Mouse (Mus musculus): ENCODE data around the gene Cmya5. TPM values are rescaled to one million over a fixed set of nuclear protein-coding genes. Genes with fewer than 3 reads are reported as not detected.

Cmya5 gene
- polyA plus RNA-seq, 1 experiment from 2014 or later, result 3.5 TPM

- 71% methylated on average over 4 of the region's 4 CpGs for WGBS
- DNase-seq (ENCODE audit: low spot score) (no peak), ATAC-seq (ENCODE audit: low read depth) (no peak)
- no peak overlapping the region for H3K9ac ChIP-seq (ENCODE audit: low read depth, low read length)
- no peak overlapping the region for H3K27ac ChIP-seq (replicated peaks; ENCODE audit: low read depth, low read length)
- no peaks in the 10 kb centered on the region for H3K4me1 ChIP-seq (ENCODE audit: control insufficient read depth, insufficient read depth, low read length)
- no peak overlapping the region for H3K4me3 ChIP-seq (ENCODE audit: low read depth, low read length)
- no peaks in the 10 kb centered on the region; the same call in 1 of the 2 replicates for H3K27me3 ChIP-seq (replicated peaks; ENCODE audit: control insufficient read depth, insufficient read depth, low read length)
- H3K36me3 ChIP-seq (ENCODE audit: control insufficient read depth, insufficient read depth, low read length), result no peaks in the 10 kb centered on the region
- H3K4me2 ChIP-seq (ENCODE audit: low read depth, low read length), result no peak overlapping the region
- H3K9me3 ChIP-seq (ENCODE audit: control insufficient read depth, low read length), result no peaks in the 10 kb centered on the region
Measured at GRCm38 (mm10) chr13:93006347-93006746, 138.2 kb downstream of the Cmya5 start.

- Histone ChIP-seq H3K9ac (ENCODE audit: low read depth, low read length) (no peak overlapping the region), H3K27ac (replicated peaks; ENCODE audit: low read depth, low read length) (no peak overlapping the region), H3K4me1 (ENCODE audit: control insufficient read depth, insufficient read depth, low read length) (no peaks in the 10 kb centered on the region), H3K27me3 (replicated peaks; ENCODE audit: control insufficient read depth, insufficient read depth, low read length) (no peaks in the 10 kb centered on the region; the same call in 1 of the 2 replicates), H3K36me3 (ENCODE audit: control insufficient read depth, insufficient read depth, low read length) (no peaks in the 10 kb centered on the region), H3K9me3 (ENCODE audit: control insufficient read depth, low read length) (no peaks in the 10 kb centered on the region), H3K4me3 (ENCODE audit: low read depth, low read length) (no peak overlapping the region), H3K4me2 (ENCODE audit: low read depth, low read length) (no peak overlapping the region)
- no peak for ATAC-seq (ENCODE audit: low read depth)
- WGBS, result 66% methylated on average over 6 of the region's 6 CpGs
- DNase-seq (ENCODE audit: low spot score), result no peak
Measured at GRCm38 (mm10) chr13:93004003-93004402, 140.5 kb downstream of the Cmya5 start.

DNA sequence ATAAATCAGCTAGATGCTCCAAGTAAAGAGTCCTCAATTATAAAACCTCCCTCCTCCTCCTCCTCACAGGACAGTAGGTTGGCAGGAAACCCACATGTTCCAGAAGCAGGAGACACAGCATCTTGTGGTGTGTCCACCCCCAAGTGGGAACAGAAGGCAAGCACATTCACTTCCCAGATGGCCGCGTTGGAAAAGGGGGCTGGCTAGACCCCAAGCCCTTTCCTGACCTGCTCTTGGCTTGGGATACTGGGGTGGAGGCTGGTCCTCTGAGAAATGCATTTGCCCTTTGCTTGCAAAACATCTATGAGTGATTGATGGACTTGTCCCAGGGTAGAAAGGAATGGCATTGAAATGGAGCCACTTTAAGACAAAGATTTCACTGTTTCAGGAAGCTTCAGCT, 142.1 kb downstream of the Cmya5 start:
- no peak overlapping the region for H3K4me2 ChIP-seq (ENCODE audit: low read depth, low read length)
- H3K4me1 ChIP-seq (ENCODE audit: control insufficient read depth, insufficient read depth, low read length), result no peaks in the 10 kb centered on the region
- H3K9me3 ChIP-seq (ENCODE audit: control insufficient read depth, low read length), result no peaks in the 10 kb centered on the region
- no peak overlapping the region for H3K27ac ChIP-seq (replicated peaks; ENCODE audit: low read depth, low read length)
- no peak overlapping the region for H3K4me3 ChIP-seq (ENCODE audit: low read depth, low read length)
- no peaks in the 10 kb centered on the region for H3K36me3 ChIP-seq (ENCODE audit: control insufficient read depth, insufficient read depth, low read length)
- H3K27me3 ChIP-seq (replicated peaks; ENCODE audit: control insufficient read depth, insufficient read depth, low read length), result no peaks in the 10 kb centered on the region; the same call in 1 of the 2 replicates
- DNase-seq (ENCODE audit: low spot score), result no peak
- H3K9ac ChIP-seq (ENCODE audit: low read depth, low read length), result no peak overlapping the region
- 56% methylated on average over 2 of the region's 2 CpGs for WGBS
- ATAC-seq (ENCODE audit: low read depth), result no peak

DNA sequence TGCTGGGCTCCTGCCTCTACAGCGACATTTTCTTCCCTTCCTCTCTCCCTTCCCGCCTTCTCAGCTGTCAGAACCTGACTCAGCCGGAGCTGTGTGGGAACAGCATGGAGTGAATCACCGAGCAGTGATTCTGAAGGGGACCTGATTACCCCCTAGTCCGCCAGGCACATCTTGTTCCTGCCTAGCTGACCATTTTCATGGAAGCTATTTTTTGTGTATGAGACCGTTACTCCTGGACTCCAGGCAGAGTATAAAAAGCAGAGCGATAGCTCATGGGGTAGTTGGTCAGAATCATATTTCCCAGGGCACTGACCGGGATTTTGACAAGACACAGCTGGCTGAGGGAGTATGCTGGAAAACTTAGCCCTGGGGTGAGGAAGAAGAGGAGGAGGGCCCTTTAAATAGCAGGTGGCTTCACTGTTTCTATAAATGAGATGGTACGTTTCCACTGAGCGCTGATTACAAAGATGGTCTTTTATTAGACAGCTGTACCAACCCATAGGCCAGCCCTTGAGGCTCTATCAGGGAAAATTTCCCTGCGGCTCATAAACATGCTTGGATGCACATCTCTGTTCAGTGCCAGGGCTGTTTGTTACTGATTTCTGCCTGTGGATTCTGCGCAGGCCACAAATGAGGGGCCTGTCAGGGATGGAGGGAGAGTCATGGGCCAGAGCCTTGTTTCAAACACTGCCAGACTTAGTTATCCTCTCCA, 143.7 kb downstream of the Cmya5 start:
- peak; percentile 17 for DNase-seq (ENCODE audit: low spot score)
- Histone ChIP-seq H3K27ac (replicated peaks; ENCODE audit: low read depth, low read length) (no peak overlapping the region), H3K4me3 (ENCODE audit: low read depth, low read length) (no peak overlapping the region), H3K4me2 (ENCODE audit: low read depth, low read length) (no peak overlapping the region), H3K36me3 (ENCODE audit: control insufficient read depth, insufficient read depth, low read length) (no peaks in the 10 kb centered on the region), H3K4me1 (ENCODE audit: control insufficient read depth, insufficient read depth, low read length) (no peaks in the 10 kb centered on the region), H3K9me3 (ENCODE audit: control insufficient read depth, low read length) (no peaks in the 10 kb centered on the region), H3K9ac (ENCODE audit: low read depth, low read length) (no peak overlapping the region), H3K27me3 (replicated peaks; ENCODE audit: control insufficient read depth, insufficient read depth, low read length) (no peaks in the 10 kb centered on the region; the same call in 1 of the 2 replicates)
- ATAC-seq (ENCODE audit: low read depth), result peak; percentile 44; the same call in 1 of the 2 replicates
- 68% methylated on average over 12 of the region's 12 CpGs for WGBS

DNA sequence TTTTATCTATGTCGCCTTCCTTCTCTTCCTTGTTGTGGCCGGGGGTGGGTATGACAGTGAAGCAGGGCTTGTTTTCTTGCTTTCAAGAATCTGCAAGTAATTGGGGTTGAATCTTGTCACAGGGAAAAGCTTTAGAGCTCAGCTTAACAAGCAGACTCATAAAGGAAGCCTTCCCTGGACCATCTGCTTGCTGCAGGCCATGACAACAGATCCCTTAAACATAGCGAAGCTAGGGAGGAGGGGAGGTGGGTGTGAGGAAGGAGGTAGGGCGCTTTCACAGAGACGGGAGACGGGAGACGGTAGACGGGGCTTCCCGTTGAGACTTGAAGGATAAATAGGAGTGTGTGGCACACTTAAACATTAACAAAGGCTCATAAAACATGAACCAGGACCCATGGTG, 144.7 kb downstream of the Cmya5 start:
- no peak overlapping the region for H3K9ac ChIP-seq (ENCODE audit: low read depth, low read length)
- 43% methylated on average over 9 of the region's 9 CpGs for WGBS
- H3K27ac ChIP-seq (replicated peaks; ENCODE audit: low read depth, low read length), result no peak overlapping the region
- H3K4me3 ChIP-seq (ENCODE audit: low read depth, low read length), result no peak overlapping the region
- no peaks in the 10 kb centered on the region for H3K4me1 ChIP-seq (ENCODE audit: control insufficient read depth, insufficient read depth, low read length)
- H3K9me3 ChIP-seq (ENCODE audit: control insufficient read depth, low read length), result no peaks in the 10 kb centered on the region
- DNase-seq (ENCODE audit: low spot score), result no peak
- ATAC-seq (ENCODE audit: low read depth), result no peak
- H3K4me2 ChIP-seq (ENCODE audit: low read depth, low read length), result no peak overlapping the region
- no peaks in the 10 kb centered on the region; the same call in 1 of the 2 replicates for H3K27me3 ChIP-seq (replicated peaks; ENCODE audit: control insufficient read depth, insufficient read depth, low read length)
- no peaks in the 10 kb centered on the region for H3K36me3 ChIP-seq (ENCODE audit: control insufficient read depth, insufficient read depth, low read length)

DNA sequence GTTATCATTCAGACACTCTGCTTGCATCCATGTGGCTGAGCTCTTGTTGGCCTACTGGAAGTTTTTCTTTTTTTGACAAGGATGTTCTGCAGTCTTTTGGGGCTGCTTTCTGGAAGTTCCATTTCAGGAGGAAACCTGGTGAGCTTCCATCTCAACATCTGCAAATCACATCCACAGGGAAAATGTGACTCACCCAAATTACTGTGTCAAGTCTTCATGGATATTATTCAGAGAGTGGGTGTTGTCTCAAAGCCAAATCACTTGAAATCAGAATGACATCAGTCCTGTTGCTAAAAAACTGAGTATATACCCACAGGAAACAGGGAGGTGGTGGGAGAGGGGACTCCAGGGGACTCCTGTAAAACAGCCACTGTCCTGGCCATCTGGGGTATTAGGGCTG, 149.8 kb downstream of the Cmya5 start:
- no peaks in the 10 kb centered on the region for H3K9me3 ChIP-seq (ENCODE audit: control insufficient read depth, low read length)
- no peak overlapping the region for H3K4me3 ChIP-seq (ENCODE audit: low read depth, low read length)
- H3K27ac ChIP-seq (replicated peaks; ENCODE audit: low read depth, low read length), result no peak overlapping the region
- H3K36me3 ChIP-seq (ENCODE audit: control insufficient read depth, insufficient read depth, low read length), result no peaks in the 10 kb centered on the region
- H3K9ac ChIP-seq (ENCODE audit: low read depth, low read length), result no peak overlapping the region
- no peak overlapping the region for H3K4me2 ChIP-seq (ENCODE audit: low read depth, low read length)
- no peak for DNase-seq (ENCODE audit: low spot score)
- H3K4me1 ChIP-seq (ENCODE audit: control insufficient read depth, insufficient read depth, low read length), result no peaks in the 10 kb centered on the region
- no peak for ATAC-seq (ENCODE audit: low read depth)
- no peaks in the 10 kb centered on the region for H3K27me3 ChIP-seq (replicated peaks; ENCODE audit: control insufficient read depth, insufficient read depth, low read length)

DNA sequence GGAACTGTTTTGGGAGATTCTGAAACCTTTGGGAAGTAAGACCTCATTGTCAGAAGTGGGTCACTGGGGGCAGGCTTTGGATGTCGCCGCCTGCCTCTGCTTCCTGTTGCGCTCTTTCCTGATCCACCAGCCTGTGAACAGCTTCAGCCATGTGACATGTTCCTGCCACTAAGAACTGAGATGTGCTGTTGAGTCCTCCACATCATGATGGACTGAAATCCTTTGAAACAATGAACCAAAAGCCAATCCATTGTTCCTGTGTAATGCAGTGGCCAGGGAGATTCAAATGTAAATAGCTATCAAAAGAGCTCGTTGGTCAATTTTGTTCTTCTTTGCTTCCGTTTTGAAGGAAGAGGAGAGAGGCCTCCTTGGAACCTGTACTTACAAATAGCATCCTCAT, 151.7 kb downstream of the Cmya5 start:
- Histone ChIP-seq H3K4me3 (ENCODE audit: low read depth, low read length) (no peak overlapping the region), H3K27me3 (replicated peaks; ENCODE audit: control insufficient read depth, insufficient read depth, low read length) (no peaks in the 10 kb centered on the region), H3K4me1 (ENCODE audit: control insufficient read depth, insufficient read depth, low read length) (no peaks in the 10 kb centered on the region), H3K9me3 (ENCODE audit: control insufficient read depth, low read length) (no peaks in the 10 kb centered on the region), H3K27ac (replicated peaks; ENCODE audit: low read depth, low read length) (no peak overlapping the region), H3K36me3 (ENCODE audit: control insufficient read depth, insufficient read depth, low read length) (no peaks in the 10 kb centered on the region), H3K4me2 (ENCODE audit: low read depth, low read length) (no peak overlapping the region), H3K9ac (ENCODE audit: low read depth, low read length) (no peak overlapping the region)
- 87% methylated on average over 5 of the region's 5 CpGs for WGBS
- DNase-seq (ENCODE audit: low spot score), result no peak
- no peak for ATAC-seq (ENCODE audit: low read depth)

Other genes starting within 250 kb of the Cmya5 start
- 70.8 and 79.5 TPM in 2 replicates for gene Tent2, start 47.7 kb upstream of the Cmya5 start, polyA plus RNA-seq (2014; fragmentation: Nextera tagmentation; extraction: Ambion mirVana)
- 8.7 and 9.1 TPM in 2 replicates for gene Homer1, start 154.9 kb upstream of the Cmya5 start, polyA plus RNA-seq (2014; fragmentation: Nextera tagmentation; extraction: Ambion mirVana)

Measured in embryonic facial prominence, embryonic 14.5 days (tissue).